23 mouse cellular contexts compared by ENCODE assay signal in genomic region chr5:53206575-53206974, GRCm38 (mm10).
"Had no signal": no experiment of that assay in that cellular context is flagged by ENCODE, and none has a peak within 500 bp of the region (broad histone marks: within the 10 kb centered on the region; RNA-seq: fewer than 3 reads in every experiment).

No protein-coding gene starts in this region.

- H3K4me2 ChIP-seq: limb, embryonic 13.5 days; lung, embryonic 14.5 days; midbrain, embryonic 13.5 days; neural tube, embryonic 13.5 days had no signal

- H3K9me3 ChIP-seq: limb, embryonic 10.5 days; limb, embryonic 13.5 days; megakaryocyte, embryonic 14.5 days; midbrain, embryonic 10.5 days; midbrain, embryonic 13.5 days; neural tube, embryonic 13.5 days had no signal

- H3K4me3 ChIP-seq: layer of hippocampus, adult 2 months; limb, embryonic 10.5 days; limb, embryonic 13.5 days; megakaryocyte, embryonic 14.5 days; midbrain, embryonic 10.5 days; midbrain, embryonic 13.5 days; myocyte; neural tube, embryonic 13.5 days had no signal

- H3K4me1 ChIP-seq: limb, embryonic 13.5 days; megakaryocyte, embryonic 14.5 days had no signal

- H3K27ac ChIP-seq: layer of hippocampus, adult 2 months; limb, embryonic 10.5 days; limb, embryonic 13.5 days; liver, embryonic 14.5 days; midbrain, embryonic 10.5 days; midbrain, embryonic 13.5 days; neural tube, embryonic 13.5 days had no signal

- H3K36me3 ChIP-seq: limb, embryonic 10.5 days; limb, embryonic 13.5 days; midbrain, embryonic 10.5 days; midbrain, embryonic 13.5 days; neural tube, embryonic 13.5 days had no signal

- DNase-seq: kidney, adult 18-20 months; kidney, postnatal 25 days; layer of hippocampus, adult 9-11 months; liver; liver, postnatal 0 days; lung, embryonic 14.5 days; lung, postnatal 36 days; right cerebral cortex, adult 18-20 months; right cerebral cortex, postnatal 14 days; right cerebral cortex, postnatal 4 days; thymus, postnatal 25 days had no signal

- H3K9ac ChIP-seq: limb, embryonic 13.5 days; liver, embryonic 14.5 days; liver, postnatal 0 days; lung, embryonic 14.5 days; midbrain, embryonic 13.5 days; neural tube, embryonic 13.5 days had no signal

- ATAC-seq: intestine, embryonic 16.5 days; liver, postnatal 0 days; lung, postnatal 0 days; midbrain, embryonic 13.5 days; midbrain, embryonic 16.5 days had no signal
